Mouse (Mus musculus) stomach, postnatal 0 days (tissue): ENCODE measurements at regions not wholly inside any gene's neighbourhood (a gene's known extent, or its start where the extent isn't known, plus 50 kb on each side); places are given as distances from the start of the nearest gene placed in this dataset.

Experiments used
- CTCF ChIP-seq: IDR thresholded peaks from 2 replicates; pipeline ENCODE4 v1.5.1; 2016; ENCODE audit warnings: antibody characterized with exemption, low read depth, mild to moderate bottlenecking, moderate library complexity
- EP300 ChIP-seq: optimal IDR thresholded peaks from 2 replicates; pipeline ENCODE3; 2016; ENCODE audit warnings: antibody characterized with exemption

GRCm38 (mm10) chr3:101513611-101514311, 90.7 kb downstream of the Atp1a1 start:
- TF ChIP-seq CTCF = no peak
- TF ChIP-seq EP300 = no peak
